Mouse (Mus musculus): ENCODE results near the gene Caln1. TPM values are rescaled to one million over a fixed set of nuclear protein-coding genes. Genes with fewer than 3 reads are reported as not detected.

Gene Caln1
- polyA plus RNA-seq, 1 experiment from 2014 or later = 0.95 TPM

DNA sequence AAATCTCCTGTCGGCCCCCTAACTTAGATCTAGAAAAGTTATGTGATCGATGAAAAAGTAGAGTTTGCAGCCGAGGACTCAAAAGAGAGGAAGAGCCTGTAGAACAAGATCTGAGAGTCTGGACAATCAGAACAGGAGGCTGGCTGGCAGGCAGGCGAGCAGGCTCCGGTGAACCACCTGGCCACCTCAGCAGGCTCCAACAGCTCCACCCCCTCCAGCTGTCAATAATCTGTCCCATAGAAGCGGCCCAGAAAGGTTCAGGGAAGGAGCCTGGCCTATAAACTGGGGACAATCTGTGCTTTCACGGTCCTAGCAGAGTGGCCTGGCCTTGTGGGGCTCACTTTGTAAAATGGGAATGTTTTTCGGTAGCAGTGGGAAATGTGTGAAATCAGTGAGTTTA, 501.8 kb downstream of the Caln1 start:
- H3K27me3 ChIP-seq (ENCODE audit: insufficient read depth, low read length) = no peaks in the 10 kb centered on the region
- ATAC-seq (ENCODE audit: low FRiP score, low TSS enrichment) = no peak
- no peaks in the 10 kb centered on the region for H3K36me3 ChIP-seq (ENCODE audit: insufficient read depth, low read length)
- WGBS = 63% methylated on average over 8 of the region's 8 CpGs
- H3K4me1 ChIP-seq (ENCODE audit: insufficient read depth, low read length) = no peaks in the 10 kb centered on the region
- peaks cover 11% of the 10 kb centered on the region for H3K9me3 ChIP-seq (ENCODE audit: low read length)
- no peak overlapping the region for H3K4me3 ChIP-seq (ENCODE audit: low read length)
- no peak overlapping the region for H3K4me2 ChIP-seq (replicated peaks; ENCODE audit: low read depth, low read length)
- no peak overlapping the region for H3K9ac ChIP-seq (replicated peaks; ENCODE audit: low read length)
- H3K27ac ChIP-seq (ENCODE audit: low read length) = no peak overlapping the region

DNA sequence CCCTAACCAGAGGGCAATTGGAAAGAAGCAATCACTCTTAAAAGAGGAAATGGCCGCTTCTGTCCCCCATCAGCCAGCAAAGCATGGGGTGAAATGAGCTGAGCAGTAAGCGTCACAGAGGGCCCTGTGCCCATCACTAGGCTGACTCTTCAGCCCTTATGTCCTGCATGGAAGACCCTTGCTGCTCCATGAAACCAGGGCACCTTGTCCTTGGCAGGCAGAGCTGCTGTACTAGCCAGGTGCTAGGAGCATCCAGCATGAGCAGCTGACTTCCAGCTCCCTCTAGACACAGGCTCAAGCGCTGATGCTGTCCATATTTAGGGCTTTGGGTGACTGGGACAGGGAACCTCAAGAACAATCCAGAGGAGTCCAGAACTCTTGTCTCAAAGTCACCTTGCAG, 506.1 kb downstream of the Caln1 start:
- Histone ChIP-seq H3K27me3 (ENCODE audit: insufficient read depth, low read length) (no peaks in the 10 kb centered on the region), H3K4me3 (ENCODE audit: low read length) (no peak overlapping the region), H3K36me3 (ENCODE audit: insufficient read depth, low read length) (no peaks in the 10 kb centered on the region), H3K9ac (replicated peaks; ENCODE audit: low read length) (no peak overlapping the region), H3K4me1 (ENCODE audit: insufficient read depth, low read length) (no peaks in the 10 kb centered on the region), H3K4me2 (replicated peaks; ENCODE audit: low read depth, low read length) (no peak overlapping the region), H3K9me3 (ENCODE audit: low read length) (peaks cover 15% of the 10 kb centered on the region), H3K27ac (ENCODE audit: low read length) (no peak overlapping the region)
- WGBS = 79% methylated on average over 3 of the region's 3 CpGs
- ATAC-seq (ENCODE audit: low FRiP score, low TSS enrichment) = no peak

DNA sequence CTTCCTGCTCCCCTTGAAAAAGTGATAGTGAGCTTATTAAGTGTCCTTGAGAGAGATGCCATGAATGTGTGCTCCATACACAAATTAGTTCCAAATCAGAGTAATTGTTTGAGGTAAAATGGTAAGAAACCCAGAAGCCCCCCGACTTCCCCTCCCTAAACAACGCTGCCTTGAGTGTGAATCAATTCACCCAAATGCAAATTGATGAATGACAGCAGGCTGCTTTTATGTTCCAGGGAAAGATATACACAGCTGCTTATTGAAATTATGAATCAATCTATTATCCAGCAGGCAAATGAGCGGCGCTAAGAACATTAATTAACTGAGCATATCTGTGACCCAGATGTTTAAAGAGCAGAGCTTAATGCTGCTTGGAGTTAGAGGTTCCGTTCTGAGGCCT, 511.1 kb downstream of the Caln1 start:
- peaks cover 7% of the 10 kb centered on the region for H3K9me3 ChIP-seq (ENCODE audit: low read length)
- no peak overlapping the region for H3K9ac ChIP-seq (replicated peaks; ENCODE audit: low read length)
- no peaks in the 10 kb centered on the region for H3K27me3 ChIP-seq (ENCODE audit: insufficient read depth, low read length)
- no peaks in the 10 kb centered on the region for H3K36me3 ChIP-seq (ENCODE audit: insufficient read depth, low read length)
- H3K27ac ChIP-seq (ENCODE audit: low read length) = no peak overlapping the region
- no peak overlapping the region for H3K4me2 ChIP-seq (replicated peaks; ENCODE audit: low read depth, low read length)
- no peak overlapping the region for H3K4me3 ChIP-seq (ENCODE audit: low read length)
- H3K4me1 ChIP-seq (ENCODE audit: insufficient read depth, low read length) = no peaks in the 10 kb centered on the region
- no peak for ATAC-seq (ENCODE audit: low FRiP score, low TSS enrichment)
- 90% methylated on average over 5 of the region's 5 CpGs for WGBS

DNA sequence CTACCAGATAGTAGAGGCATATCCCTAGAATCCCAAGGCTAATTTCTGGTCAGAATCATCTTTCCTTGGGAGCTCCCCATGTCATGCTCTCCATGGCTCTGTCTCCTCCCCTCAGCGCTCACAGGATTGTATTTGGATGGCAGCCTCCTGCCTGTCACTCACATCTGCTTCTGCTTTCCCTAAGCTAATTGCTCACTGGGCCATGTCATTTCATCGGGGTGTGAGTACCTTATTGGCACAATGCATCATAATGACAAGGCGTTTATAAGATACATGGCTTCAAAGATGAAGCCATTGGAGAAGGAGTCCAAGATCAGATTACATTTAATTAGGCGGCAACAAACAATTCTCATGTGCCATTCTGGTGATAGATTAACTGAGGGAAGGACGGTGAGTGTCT, 522.5 kb downstream of the Caln1 start:
- no peak for ATAC-seq (ENCODE audit: low FRiP score, low TSS enrichment)
- 35% methylated on average over 5 of the region's 5 CpGs for WGBS

GRCm38 (mm10) chr5:130895991-130896390, 526.7 kb downstream of the Caln1 start:
- WGBS = 95% methylated on average over 3 of the region's 3 CpGs
- H3K4me1 ChIP-seq (ENCODE audit: insufficient read depth, low read length) = peaks cover 13% of the 10 kb centered on the region; the same call in 1 of the 2 replicates
- no peaks in the 10 kb centered on the region for H3K36me3 ChIP-seq (ENCODE audit: insufficient read depth, low read length)
- H3K9me3 ChIP-seq (ENCODE audit: low read length) = no peaks in the 10 kb centered on the region
- H3K27ac ChIP-seq (ENCODE audit: low read length) = no peak overlapping the region
- no peak for ATAC-seq (ENCODE audit: low FRiP score, low TSS enrichment)
- H3K4me2 ChIP-seq (replicated peaks; ENCODE audit: low read depth, low read length) = no peak overlapping the region
- H3K4me3 ChIP-seq (ENCODE audit: low read length) = no peak overlapping the region
- no peak overlapping the region for H3K9ac ChIP-seq (replicated peaks; ENCODE audit: low read length)
- no peaks in the 10 kb centered on the region for H3K27me3 ChIP-seq (ENCODE audit: insufficient read depth, low read length)

More for the DNA sequence above, 522.5 kb downstream of the Caln1 start:
- Histone ChIP-seq H3K9ac (replicated peaks; ENCODE audit: low read length) (no peak overlapping the region), H3K36me3 (ENCODE audit: insufficient read depth, low read length) (no peaks in the 10 kb centered on the region), H3K4me1 (ENCODE audit: insufficient read depth, low read length) (peaks cover 13% of the 10 kb centered on the region; the same call in 1 of the 2 replicates), H3K27ac (ENCODE audit: low read length) (no peak overlapping the region), H3K4me3 (ENCODE audit: low read length) (no peak overlapping the region), H3K27me3 (ENCODE audit: insufficient read depth, low read length) (no peaks in the 10 kb centered on the region), H3K9me3 (ENCODE audit: low read length) (no peaks in the 10 kb centered on the region), H3K4me2 (replicated peaks; ENCODE audit: low read depth, low read length) (no peak overlapping the region)

Other genes starting within 250 kb of the Caln1 start
- gene Kctd7, start 224.6 kb upstream of the Caln1 start, polyA plus RNA-seq (2015; fragmentation: Nextera tagmentation; extraction: Ambion mirVana) = 5.9 and 6.3 TPM in 2 replicates
- 32.6 and 33.2 TPM in 2 replicates for gene Rabgef1, start 197.7 kb upstream of the Caln1 start, polyA plus RNA-seq (2015; fragmentation: Nextera tagmentation; extraction: Ambion mirVana)
- gene Tmem248, start 152.4 kb upstream of the Caln1 start, polyA plus RNA-seq (2015; fragmentation: Nextera tagmentation; extraction: Ambion mirVana) = 33.4 and 35.1 TPM in 2 replicates
- 72.2 and 77.6 TPM in 2 replicates for gene Sbds, start 113.9 kb upstream of the Caln1 start, polyA plus RNA-seq (2015; fragmentation: Nextera tagmentation; extraction: Ambion mirVana)
- 30.2 and 34.1 TPM in 2 replicates for gene Tyw1, start 113.8 kb upstream of the Caln1 start, polyA plus RNA-seq (2015; fragmentation: Nextera tagmentation; extraction: Ambion mirVana)
- gene A330070K13Rik, start 15.2 kb downstream of the Caln1 start, polyA plus RNA-seq (2015; fragmentation: Nextera tagmentation; extraction: Ambion mirVana) = not detected in 2 replicates